In the genomic region with DNA sequence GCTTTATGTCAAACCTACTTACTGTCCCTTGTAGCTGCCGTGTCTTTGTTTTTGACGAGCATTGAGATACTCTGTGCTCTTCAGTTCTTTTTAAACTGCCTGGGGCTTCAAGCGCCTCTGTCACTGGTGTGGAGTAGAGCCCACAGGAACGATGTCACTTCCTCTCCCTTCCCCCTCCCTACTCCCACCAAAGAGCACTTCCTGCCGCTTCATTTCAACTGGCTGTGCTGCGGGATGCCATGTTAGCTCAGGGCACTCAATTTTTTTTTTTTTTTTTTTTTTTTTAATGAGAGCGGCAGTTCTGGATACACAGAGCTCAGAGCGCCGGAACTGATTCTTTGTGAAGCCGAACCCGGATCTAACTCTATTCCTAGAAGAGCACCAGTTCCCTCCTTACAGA, we compare ENCODE assay signal across 8 mouse cellular contexts.
DNase-seq lines count a peak whose midpoint lies in the region; ATAC-seq lines count a peak whose summit lies in the region.

No protein-coding gene starts in this region.

- no peaks in the 10 kb centered on the region for H3K27me3 ChIP-seq in forebrain, embryonic 11.5 days (ENCODE audit: control insufficient read depth, insufficient read depth, low read length)
- no peaks in the 10 kb centered on the region for H3K27me3 ChIP-seq in forebrain, embryonic 15.5 days
- no peaks in the 10 kb centered on the region for H3K27me3 ChIP-seq in embryonic facial prominence, embryonic 14.5 days (replicated peaks; ENCODE audit: control insufficient read depth, insufficient read depth, low read length)

- H3K27ac ChIP-seq in forebrain, embryonic 11.5 days (ENCODE audit: low read depth, low read length) = no peak overlapping the region
- H3K27ac ChIP-seq in forebrain, embryonic 15.5 days (replicated peaks) = no peak overlapping the region
- no peak overlapping the region; the same call in 1 of the 2 replicates for H3K27ac ChIP-seq in embryonic facial prominence, embryonic 14.5 days (replicated peaks; ENCODE audit: low read depth, low read length)

- no peaks in the 10 kb centered on the region; the same call in 1 of the 2 replicates for H3K4me1 ChIP-seq in forebrain, embryonic 11.5 days (replicated peaks; ENCODE audit: control insufficient read depth, insufficient read depth, low read length)
- H3K4me1 ChIP-seq in forebrain, embryonic 15.5 days = peaks cover 9% of the 10 kb centered on the region
- H3K4me1 ChIP-seq in embryonic facial prominence, embryonic 14.5 days (ENCODE audit: control insufficient read depth, insufficient read depth, low read length) = peaks cover 2% of the 10 kb centered on the region; the same call in 1 of the 2 replicates

- 0 out of 2 replicates have a peak, but pooled peaks have one; percentile 55 for ATAC-seq in forebrain, embryonic 11.5 days (replicated peaks; ENCODE audit: low FRiP score)
- ATAC-seq in forebrain, embryonic 15.5 days (replicated peaks) = no peak
- ATAC-seq in embryonic facial prominence, embryonic 14.5 days (ENCODE audit: low read depth) = peak; percentile 72; the same call in 1 of the 2 replicates

- no peak overlapping the region for H3K4me3 ChIP-seq in forebrain, embryonic 11.5 days (ENCODE audit: low read depth, low read length)
- no peak overlapping the region for H3K4me3 ChIP-seq in forebrain, embryonic 15.5 days
- H3K4me3 ChIP-seq in embryonic facial prominence, embryonic 14.5 days (ENCODE audit: low read depth, low read length) = no peak overlapping the region

- no peak overlapping the region for H3K4me2 ChIP-seq in forebrain, embryonic 11.5 days (ENCODE audit: low read depth, low read length, severe bottlenecking)
- H3K4me2 ChIP-seq in forebrain, embryonic 15.5 days (replicated peaks) = no peak overlapping the region
- H3K4me2 ChIP-seq in embryonic facial prominence, embryonic 14.5 days (ENCODE audit: low read depth, low read length) = 0 out of 2 replicates have a peak overlapping the region, but pooled peaks have one; percentile 23

- H3K36me3 ChIP-seq in forebrain, embryonic 11.5 days (ENCODE audit: control insufficient read depth, insufficient read depth, low read length) = no peaks in the 10 kb centered on the region
- H3K36me3 ChIP-seq in forebrain, embryonic 15.5 days = no peaks in the 10 kb centered on the region
- H3K36me3 ChIP-seq in embryonic facial prominence, embryonic 14.5 days (ENCODE audit: control insufficient read depth, insufficient read depth, low read length) = no peaks in the 10 kb centered on the region

- no peak for DNase-seq in forebrain, embryonic 11.5 days (ENCODE audit: low spot score)
- peak; percentile 85 for DNase-seq in CD4-positive helper T cell, adult 2 months (ENCODE audit: low read depth, low spot score)
- peak; percentile 64 for DNase-seq in embryonic facial prominence, embryonic 14.5 days (ENCODE audit: low spot score)
- peak; percentile 37 to 45 for DNase-seq in kidney, adult 8-10 months
- DNase-seq in lung, postnatal 36 days = peak; percentile 81
- DNase-seq in thymus, postnatal 14 days = peak; percentile 84
- no peak for DNase-seq in right cerebral cortex, adult 2 months (ENCODE audit: low spot score in 2 of 2)

- no peak overlapping the region for H3K9ac ChIP-seq in forebrain, embryonic 11.5 days (ENCODE audit: low read length)
- H3K9ac ChIP-seq in forebrain, embryonic 15.5 days (replicated peaks) = no peak overlapping the region
- H3K9ac ChIP-seq in embryonic facial prominence, embryonic 14.5 days (ENCODE audit: low read depth, low read length) = no peak overlapping the region

- no peaks in the 10 kb centered on the region for H3K9me3 ChIP-seq in forebrain, embryonic 11.5 days (ENCODE audit: control insufficient read depth, low read length)
- H3K9me3 ChIP-seq in forebrain, embryonic 15.5 days = no peaks in the 10 kb centered on the region
- no peaks in the 10 kb centered on the region for H3K9me3 ChIP-seq in embryonic facial prominence, embryonic 14.5 days (ENCODE audit: control insufficient read depth, low read length)

- 70% methylated on average over 11 of the region's 11 CpGs for WGBS in forebrain, embryonic 11.5 days
- 66% methylated on average over 11 of the region's 11 CpGs for WGBS in forebrain, embryonic 15.5 days
- WGBS in embryonic facial prominence, embryonic 14.5 days = 52% methylated on average over 11 of the region's 11 CpGs

Comparison
In these comparisons a context has a peak if more than half of its experiments do, and no peak if none do; other contexts are left out.
1. DNase-seq: peak in CD4-positive helper T cell, adult 2 months (single experiment), embryonic facial prominence, embryonic 14.5 days (single experiment), kidney, adult 8-10 months (2 of 2), lung, postnatal 36 days (single experiment) and thymus, postnatal 14 days (single experiment); none in forebrain, embryonic 11.5 days (single experiment) and right cerebral cortex, adult 2 months (0 of 2).